Mouse (Mus musculus): ENCODE results near the gene Vmn1r177. TPM values are rescaled to one million over a fixed set of nuclear protein-coding genes. Genes with fewer than 3 reads are reported as not detected.

Vmn1r177 gene
- not detected for polyA plus RNA-seq (2017; shearing (Covaris generic))

DNA sequence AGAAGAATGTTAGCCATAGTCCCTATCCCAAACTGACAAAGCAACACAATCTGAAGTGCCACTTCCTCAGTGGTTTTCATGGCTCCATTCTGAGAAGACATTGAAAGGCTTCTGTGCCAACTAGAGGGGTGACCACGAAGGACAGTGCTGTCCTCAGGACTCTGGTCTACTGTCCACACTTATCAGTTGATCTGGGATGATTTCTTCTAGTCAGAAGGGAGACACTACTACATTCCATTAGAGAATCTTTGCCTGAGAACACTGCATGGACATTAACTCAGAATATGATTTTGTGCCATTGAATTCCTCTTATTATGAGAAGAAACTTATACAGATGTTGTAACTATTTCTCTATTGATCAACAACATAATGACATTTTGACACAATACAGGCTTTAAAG lies at the start of gene Vmn1r177:
Gene Vmn1r177, minus strand, starts transcription at position 101 of the 400 bp plus-strand sequence.

DNA sequence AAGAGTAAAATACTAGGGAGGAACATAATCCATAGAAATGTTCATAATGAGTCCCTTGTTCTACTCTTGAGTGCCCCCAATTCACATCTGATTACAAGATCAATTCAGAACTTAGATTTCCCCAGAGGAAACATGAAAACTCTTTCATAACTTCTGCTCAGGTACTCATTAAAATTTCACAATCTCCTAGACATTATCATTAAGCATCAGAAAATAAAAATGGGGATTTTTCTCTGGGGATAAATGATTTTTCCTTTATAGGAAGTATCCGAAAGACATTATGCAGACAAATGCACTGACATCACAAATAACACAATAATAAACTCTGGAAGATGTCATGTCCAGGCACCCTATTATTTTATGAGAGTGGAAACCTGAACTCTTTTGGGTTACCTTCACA lies 25.5 kb upstream of the Vmn1r177 start, which contains the start of gene Vmn1r178:
Gene Vmn1r178, plus strand, starts transcription at position 301 of the 400 bp plus-strand sequence.

DNA sequence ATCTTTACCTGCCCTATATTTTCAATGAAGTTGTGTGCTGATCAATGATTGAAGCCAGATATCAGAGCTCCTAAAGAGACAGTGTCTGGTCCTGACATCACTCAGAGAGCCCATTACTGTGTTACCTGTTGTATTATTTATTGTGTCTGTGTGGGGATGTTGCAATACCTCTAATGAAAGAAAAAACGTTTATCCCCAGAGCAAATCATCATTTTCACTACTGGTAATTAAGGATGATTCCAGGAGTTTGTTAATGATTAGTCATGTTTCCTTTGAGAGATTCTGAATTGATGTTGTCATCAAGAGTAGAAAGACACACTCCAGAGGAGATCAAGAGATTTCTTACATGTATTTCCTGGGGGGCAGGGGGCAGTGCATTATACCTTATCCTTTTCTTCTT lies 29.0 kb downstream of the Vmn1r177 start, which contains the start of gene Vmn1r176:
Gene Vmn1r176, minus strand, starts transcription at position 101 of the 400 bp plus-strand sequence.

Other genes with a start within 250 kb of the Vmn1r177 start
- gene Vmn1r171, start 235.7 kb downstream of the Vmn1r177 start, polyA plus RNA-seq (2017; shearing (Covaris generic)): not detected
- not detected for gene Vmn1r172, start 208.1 kb downstream of the Vmn1r177 start, polyA plus RNA-seq (2017; shearing (Covaris generic))
- gene Vmn1r173, start 165.7 kb downstream of the Vmn1r177 start, polyA plus RNA-seq (2017; shearing (Covaris generic)): not detected
- 0.05 TPM for gene Vmn1r174, start 114.2 kb downstream of the Vmn1r177 start, polyA plus RNA-seq (2017; shearing (Covaris generic))
- gene Vmn1r175, start 55.8 kb downstream of the Vmn1r177 start, polyA plus RNA-seq (2017; shearing (Covaris generic)): not detected
- not detected for gene Vmn1r176, start 29.1 kb downstream of the Vmn1r177 start, polyA plus RNA-seq (2017; shearing (Covaris generic))
- gene Vmn1r178, start 25.6 kb upstream of the Vmn1r177 start, polyA plus RNA-seq (2017; shearing (Covaris generic)): 0.17 TPM
- gene Vmn1r179, start 60.5 kb upstream of the Vmn1r177 start, polyA plus RNA-seq (2017; shearing (Covaris generic)): 0.11 TPM
- not detected for gene Vmn1r180, start 84.2 kb upstream of the Vmn1r177 start, polyA plus RNA-seq (2017; shearing (Covaris generic))
- not detected for gene Vmn1r181, start 108.2 kb upstream of the Vmn1r177 start, polyA plus RNA-seq (2017; shearing (Covaris generic))
- 0.20 TPM for gene V1rd19, start 135.2 kb upstream of the Vmn1r177 start, polyA plus RNA-seq (2017; shearing (Covaris generic))
- 0.07 TPM for gene Vmn1r183, start 186.8 kb upstream of the Vmn1r177 start, polyA plus RNA-seq (2017; shearing (Covaris generic))
- 42.6 TPM for gene Zfp180, start 215.5 kb upstream of the Vmn1r177 start, polyA plus RNA-seq (2017; shearing (Covaris generic))
- gene Zfp112, start 245.9 kb upstream of the Vmn1r177 start, polyA plus RNA-seq (2017; shearing (Covaris generic)): 1.3 TPM

Data from naive thymus-derived CD4-positive, alpha-beta T cell, adult 5 months (primary cell).